Mouse (Mus musculus) kidney, embryonic 14.5 days (tissue): ENCODE data around the gene Abcg4. TPM values are rescaled to one million over a fixed set of nuclear protein-coding genes. Genes with fewer than 3 reads are reported as not detected.
A peak's percentile ranks its signal among the peaks of the same experiment; 100 is the strongest.

ENCODE experiments used
- ATAC-seq: fragments of 200-750 bp; cut with Nextera tagmentation; 2 replicates; pipeline ENCODE4 v1.8.0; 2017; ENCODE audit warnings: moderate number of reproducible peaks, mild to moderate bottlenecking, moderate TSS enrichment, moderate library complexity; ENCODE audit not compliant: low FRiP score, low TSS enrichment
- H3K27ac ChIP-seq: fragments of 300-500 bp; sonication (generic); 2 replicates; pipeline ENCODE4 v1.5.1; 2014; ENCODE audit warnings: low read depth, mild to moderate bottlenecking, low read length, moderate library complexity, mixed read lengths
- H3K27me3 ChIP-seq: fragments of 300-500 bp; sonication (generic); 2 replicates; pipeline ENCODE4 v1.6.1; 2014; ENCODE audit warnings: mild to moderate bottlenecking, low read length; ENCODE audit not compliant: control insufficient read depth, insufficient read depth
- H3K36me3 ChIP-seq: fragments of 300-500 bp; sonication (generic); 2 replicates; pipeline ENCODE4 v1.6.1; 2014; ENCODE audit warnings: low read length, mixed read lengths; ENCODE audit not compliant: control insufficient read depth, insufficient read depth
- H3K4me1 ChIP-seq: fragments of 300-500 bp; sonication (generic); 2 replicates; pipeline ENCODE4 v1.6.1; 2014; ENCODE audit warnings: low read length, mixed read lengths; ENCODE audit not compliant: control insufficient read depth, insufficient read depth
- H3K4me2 ChIP-seq: fragments of 300-500 bp; sonication (generic); replicated peaks from 2 replicates; pipeline ENCODE4 v1.6.1; 2014; ENCODE audit warnings: low read depth, mild to moderate bottlenecking, low read length
- H3K4me3 ChIP-seq: fragments of 300-500 bp; sonication (generic); 2 replicates; pipeline ENCODE4 v1.5.1; 2014; ENCODE audit warnings: mild to moderate bottlenecking, low read length
- H3K9ac ChIP-seq: fragments of 300-500 bp; sonication (generic); 2 replicates; pipeline ENCODE4 v1.6.1; 2014; ENCODE audit warnings: low read depth, mild to moderate bottlenecking, low read length, moderate library complexity
- H3K9me3 ChIP-seq: fragments of 300-500 bp; sonication (generic); 2 replicates; pipeline ENCODE4 v1.6.1; 2016; ENCODE audit warnings: low read length; ENCODE audit not compliant: control insufficient read depth
- WGBS: fragments of 180-500 bp; shearing (Covaris S2); extraction: QIAGEN DNeasy Blood & Tissue Kit; methylation state at CpG from one replicate; pipeline ENCODE4 v1.1.7; 2014; 5-methylcytosine and 5-hydroxymethylcytosine counted together
- polyA plus RNA-seq: library from polyadenylated mRNA; unstranded; fragments of >200 nt; fragmentation: Nextera tagmentation; extraction: Ambion mirVana; gene quantifications from 2 replicates; pipeline ENCODE4 v1.2.1, GENCODE M21; 2014

The Abcg4 gene
- polyA plus RNA-seq, 1 experiment from 2014 or later = 2.7 TPM

DNA sequence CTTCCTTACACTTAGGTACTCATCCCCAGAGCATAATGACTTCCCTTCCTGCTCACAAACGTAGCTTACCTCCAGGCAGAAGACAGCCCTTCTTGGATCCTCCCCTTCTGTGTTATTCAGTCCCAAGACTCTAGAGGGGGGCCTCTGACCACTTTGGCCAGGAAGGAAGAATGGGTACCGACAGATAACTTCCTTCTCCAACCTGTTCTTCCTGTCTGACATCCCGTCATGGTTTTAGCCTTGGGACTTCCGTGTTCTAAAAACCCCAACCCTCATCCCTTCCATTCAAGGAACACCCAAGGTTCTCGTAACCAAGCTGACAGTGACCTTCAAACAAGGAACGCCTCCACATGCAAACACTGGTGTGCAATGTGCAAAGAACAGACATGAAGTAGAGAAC lies 20.0 kb downstream of the Abcg4 start, which contains the start of gene Nlrx1:
TSS of gene Nlrx1 (minus strand) at position 168 of the 400 bp plus-strand sequence.
- 70% methylated on average over 6 of the region's 6 CpGs for WGBS
- ATAC-seq = 0 out of 2 replicates have a peak, but pooled peaks have one; percentile 6

DNA sequence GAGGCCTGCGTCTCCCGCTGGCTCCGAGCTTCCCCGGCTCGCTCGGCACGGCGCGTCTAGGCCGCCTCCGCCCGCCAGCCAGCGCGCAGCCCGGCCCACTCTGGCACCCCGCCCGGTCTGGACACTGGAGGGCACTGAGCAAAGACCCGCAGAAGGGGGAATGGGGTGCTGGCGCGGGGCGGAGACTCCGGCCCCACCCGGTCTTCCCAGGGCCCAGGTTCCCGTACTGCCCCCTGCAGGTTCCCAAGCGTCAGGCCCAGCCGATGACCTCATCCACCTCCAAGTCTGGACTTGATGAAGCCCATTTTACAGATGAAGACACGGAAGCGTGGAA lies 20.4 kb downstream of the Abcg4 start:
- peak overlapping the region; percentile 52 for H3K4me3 ChIP-seq
- H3K4me2 ChIP-seq = peak overlapping the region; percentile 82
- peak overlapping the region; percentile 90 for H3K9ac ChIP-seq
- WGBS = 6% methylated on average over 28 of the region's 28 CpGs
- H3K36me3 ChIP-seq = no peaks in the 10 kb centered on the region
- peaks cover 6% of the 10 kb centered on the region; the same call in 1 of the 2 replicates for H3K4me1 ChIP-seq
- H3K9me3 ChIP-seq = peaks cover 3% of the 10 kb centered on the region; the same call in 1 of the 2 replicates
- peak; percentile 87 for ATAC-seq
- H3K27me3 ChIP-seq = no peaks in the 10 kb centered on the region
- peak overlapping the region; percentile 53; the same call in 1 of the 2 replicates for H3K27ac ChIP-seq

More for the DNA sequence above, 20.0 kb downstream of the Abcg4 start, which contains the start of gene Nlrx1:
- Histone ChIP-seq H3K27ac (peak within 1 kb of the TSS; percentile 53; the same call in 1 of the 2 replicates), H3K4me2 (peak within 1 kb of the TSS; percentile 82), H3K9ac (peak within 1 kb of the TSS; percentile 90), H3K4me1 (peaks cover 6% of the 10 kb centered on the region; the same call in 1 of the 2 replicates), H3K9me3 (peaks cover 3% of the 10 kb centered on the region; the same call in 1 of the 2 replicates), H3K36me3 (no peaks in the 10 kb centered on the region), H3K27me3 (no peaks in the 10 kb centered on the region), H3K4me3 (peak within 1 kb of the TSS; percentile 52)

DNA sequence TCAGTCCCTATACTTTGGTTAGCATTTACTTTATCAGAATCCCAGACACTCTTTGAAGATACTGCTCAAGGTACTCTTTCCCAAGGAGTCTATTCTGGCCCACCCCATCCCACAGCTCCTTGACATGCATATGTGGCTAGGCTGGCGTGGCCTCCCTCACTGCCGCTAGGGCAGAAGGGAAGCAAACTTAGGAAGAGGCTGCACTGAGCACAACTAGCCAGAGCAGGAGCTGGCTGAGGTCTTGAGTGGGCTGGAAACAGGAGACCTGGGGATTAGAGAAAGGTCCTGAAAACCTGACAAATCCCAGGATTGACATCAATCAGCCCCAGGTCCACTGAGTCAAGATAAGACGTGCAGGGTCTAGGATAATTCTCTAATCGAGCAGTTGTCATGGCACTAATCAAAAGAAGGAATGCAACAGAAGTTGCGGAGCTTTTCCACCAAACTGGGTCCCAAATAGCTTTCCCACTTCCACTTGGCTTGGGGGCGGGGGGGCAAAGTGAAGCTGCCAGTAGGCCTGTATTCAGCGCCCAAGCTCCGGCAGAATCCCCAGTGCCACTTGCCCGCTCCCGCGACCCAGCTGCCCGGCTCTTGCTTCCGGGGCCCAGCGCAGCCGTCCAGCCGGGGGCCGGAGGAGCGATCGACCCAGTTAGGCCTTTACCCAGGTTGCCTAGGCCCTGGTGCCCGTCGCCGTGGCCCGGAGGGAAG lies 20.9 kb downstream of the Abcg4 start:
- Histone ChIP-seq H3K4me2 (peak overlapping the region; percentile 82), H3K27ac (peak overlapping the region; percentile 53; the same call in 1 of the 2 replicates), H3K9me3 (peaks cover 3% of the 10 kb centered on the region; the same call in 1 of the 2 replicates), H3K36me3 (no peaks in the 10 kb centered on the region), H3K4me1 (peaks cover 6% of the 10 kb centered on the region; the same call in 1 of the 2 replicates), H3K4me3 (peak overlapping the region; percentile 52), H3K9ac (peak overlapping the region; percentile 90), H3K27me3 (no peaks in the 10 kb centered on the region)
- 15% methylated on average over 20 of the region's 23 CpGs for WGBS
- peak; percentile 47; the same call in 1 of the 2 replicates for ATAC-seq

DNA sequence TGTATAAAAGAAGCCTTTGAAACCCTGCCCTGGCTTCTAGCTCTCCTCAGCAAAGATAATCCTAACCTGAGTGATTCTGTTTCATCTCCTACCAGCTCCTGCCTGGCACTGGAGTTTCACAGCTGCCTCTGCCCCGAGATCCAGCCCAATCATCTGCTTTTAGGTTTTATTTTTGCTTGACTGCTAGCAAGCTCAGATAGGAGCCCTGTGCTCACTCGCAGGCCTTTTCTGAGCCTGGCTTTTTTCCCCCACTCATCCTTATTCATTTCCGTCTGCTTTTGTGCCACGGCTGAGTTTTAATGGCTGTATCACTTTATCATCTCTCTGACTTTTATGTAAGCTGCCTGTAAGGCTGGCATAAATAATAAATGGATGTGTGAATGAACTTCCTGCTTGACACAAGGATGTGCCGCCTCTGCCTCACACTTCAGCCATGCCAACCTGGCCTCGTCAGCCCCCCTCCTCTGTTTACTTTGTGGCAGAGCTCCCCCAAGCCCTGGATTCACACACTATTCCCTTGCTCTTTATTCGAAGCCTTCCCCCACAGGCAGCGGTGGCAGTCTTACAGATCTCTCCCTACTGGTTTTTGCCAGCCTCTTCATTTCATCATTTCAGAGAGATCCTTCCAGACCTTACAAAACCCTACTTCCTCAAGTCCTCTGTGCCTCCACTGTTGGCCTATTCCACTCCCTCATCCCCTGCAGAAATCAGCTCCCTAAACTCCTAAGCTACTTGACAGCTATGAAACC lies 21.8 kb downstream of the Abcg4 start:
- H3K4me2 ChIP-seq = no peak overlapping the region
- H3K9me3 ChIP-seq = peaks cover 3% of the 10 kb centered on the region; the same call in 1 of the 2 replicates
- H3K4me1 ChIP-seq = peaks cover 6% of the 10 kb centered on the region; the same call in 1 of the 2 replicates
- 69% methylated on average over 8 of the region's 8 CpGs for WGBS
- no peaks in the 10 kb centered on the region for H3K36me3 ChIP-seq
- no peaks in the 10 kb centered on the region for H3K27me3 ChIP-seq
- H3K27ac ChIP-seq = no peak overlapping the region; the same call in 1 of the 2 replicates
- H3K9ac ChIP-seq = peak overlapping the region; percentile 90; the same call in 1 of the 2 replicates
- H3K4me3 ChIP-seq = no peak overlapping the region
- no peak for ATAC-seq

DNA sequence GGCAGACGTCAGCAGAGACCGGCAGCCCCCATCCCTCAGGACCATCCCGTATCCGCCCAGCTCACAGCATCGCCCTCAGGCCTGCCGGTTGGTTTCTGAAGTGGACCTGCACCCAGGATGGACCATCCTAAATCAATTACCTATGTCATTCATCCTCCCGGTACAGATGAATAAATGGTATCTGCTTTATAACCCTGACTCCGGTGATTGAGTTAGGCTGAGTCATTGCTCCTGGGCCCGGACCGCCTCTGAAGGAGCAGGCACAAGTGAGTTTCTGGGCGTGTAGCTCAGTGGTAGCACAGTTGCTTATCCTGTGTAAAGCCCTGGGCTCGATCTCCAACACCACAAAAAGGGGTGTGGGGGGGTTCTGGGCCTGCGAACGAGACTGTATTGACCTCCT lies 27.0 kb downstream of the Abcg4 start:
- H3K9me3 ChIP-seq = no peaks in the 10 kb centered on the region
- 85% methylated on average over 14 of the region's 14 CpGs for WGBS
- H3K36me3 ChIP-seq = no peaks in the 10 kb centered on the region
- H3K4me1 ChIP-seq = no peaks in the 10 kb centered on the region
- ATAC-seq = no peak
- H3K27me3 ChIP-seq = no peaks in the 10 kb centered on the region
- H3K27ac ChIP-seq = no peak overlapping the region
- H3K9ac ChIP-seq = no peak overlapping the region
- no peak overlapping the region for H3K4me3 ChIP-seq
- no peak overlapping the region for H3K4me2 ChIP-seq

DNA sequence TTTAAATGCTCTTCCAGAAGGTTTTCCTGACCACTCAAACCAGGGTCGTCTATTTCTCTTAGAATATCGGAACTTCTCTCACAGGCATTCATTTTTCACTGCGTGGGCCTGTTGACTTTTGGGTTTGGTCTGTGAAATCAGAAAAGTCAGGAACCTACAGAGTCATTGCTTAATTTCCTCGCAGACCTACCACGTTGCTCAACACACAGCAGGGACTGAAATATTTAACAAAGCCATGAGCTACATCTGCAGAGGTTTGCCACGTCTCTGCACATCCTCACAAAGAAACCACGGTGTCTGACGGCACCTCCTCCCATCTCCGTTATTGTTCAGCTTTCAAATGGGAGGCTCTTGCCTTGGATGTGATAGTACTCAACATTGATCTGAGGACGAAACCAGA lies 29.4 kb downstream of the Abcg4 start:
- WGBS = 86% methylated on average over 10 of the region's 10 CpGs
- Histone ChIP-seq H3K9ac (no peak overlapping the region), H3K4me2 (no peak overlapping the region), H3K4me1 (peaks cover 6% of the 10 kb centered on the region; the same call in 1 of the 2 replicates), H3K4me3 (no peak overlapping the region), H3K9me3 (no peaks in the 10 kb centered on the region), H3K27ac (no peak overlapping the region), H3K36me3 (no peaks in the 10 kb centered on the region), H3K27me3 (no peaks in the 10 kb centered on the region)
- no peak for ATAC-seq

DNA sequence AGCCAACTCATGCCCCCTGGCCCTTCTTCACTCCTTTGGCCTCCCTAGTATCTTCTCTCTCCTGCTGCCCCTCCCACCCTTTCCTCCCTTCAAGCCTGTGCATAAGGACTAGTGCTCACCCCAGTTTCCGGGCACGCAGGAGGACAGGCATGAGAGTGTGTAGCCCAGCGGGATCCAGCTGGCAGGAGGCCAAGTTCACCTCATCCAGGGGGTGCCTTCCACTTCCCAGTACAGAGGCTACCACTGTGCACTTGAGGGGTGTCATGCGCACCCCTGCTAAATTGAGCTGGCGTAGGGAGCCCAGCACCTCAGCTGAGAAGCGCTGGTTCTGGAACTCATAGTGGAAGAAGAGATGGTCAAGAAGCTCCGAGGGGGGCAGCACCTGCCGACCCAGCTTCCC lies 32.2 kb downstream of the Abcg4 start:
- no peaks in the 10 kb centered on the region; the same call in 1 of the 2 replicates for H3K27me3 ChIP-seq
- no peak overlapping the region for H3K4me3 ChIP-seq
- no peaks in the 10 kb centered on the region for H3K9me3 ChIP-seq
- no peak overlapping the region for H3K27ac ChIP-seq
- no peak overlapping the region for H3K4me2 ChIP-seq
- H3K4me1 ChIP-seq = peaks cover 6% of the 10 kb centered on the region; the same call in 1 of the 2 replicates
- no peaks in the 10 kb centered on the region for H3K36me3 ChIP-seq
- ATAC-seq = no peak
- H3K9ac ChIP-seq = no peak overlapping the region
- 89% methylated on average over 8 of the region's 8 CpGs for WGBS

DNA sequence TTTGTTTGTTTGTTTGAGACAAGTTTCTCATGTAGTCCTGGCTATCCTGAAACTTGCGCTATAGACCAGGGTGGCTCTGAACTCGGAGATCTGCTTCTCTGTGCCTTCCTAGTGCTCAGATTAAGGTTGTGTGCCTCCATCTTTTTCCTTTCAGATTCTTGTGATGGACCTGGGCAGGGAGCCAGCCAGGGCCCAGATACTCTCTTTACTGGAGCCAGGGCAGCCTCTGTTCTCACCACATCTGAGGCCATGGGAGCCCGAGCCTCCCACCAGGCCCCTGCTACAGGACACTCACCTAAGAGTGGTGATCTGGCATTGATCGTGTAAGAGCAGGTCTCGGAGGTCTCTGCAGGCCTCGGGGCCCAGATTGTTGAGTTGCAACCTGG lies 33.3 kb downstream of the Abcg4 start:
- no peak overlapping the region for H3K4me3 ChIP-seq
- H3K27me3 ChIP-seq = no peaks in the 10 kb centered on the region; the same call in 1 of the 2 replicates
- H3K9me3 ChIP-seq = no peaks in the 10 kb centered on the region
- H3K27ac ChIP-seq = no peak overlapping the region
- WGBS = 76% methylated on average over 6 of the region's 6 CpGs
- H3K4me1 ChIP-seq = peaks cover 13% of the 10 kb centered on the region
- no peak overlapping the region for H3K9ac ChIP-seq
- H3K4me2 ChIP-seq = no peak overlapping the region
- H3K36me3 ChIP-seq = no peaks in the 10 kb centered on the region
- ATAC-seq = no peak
